Mouse (Mus musculus) liver, embryonic 12.5 days (tissue): ENCODE results near the gene Ogt. TPM values are rescaled to one million over a fixed set of nuclear protein-coding genes. Genes with fewer than 3 reads are reported as not detected.
A peak's percentile ranks its signal among the peaks of the same experiment; 100 is the strongest.

Source experiments
- ATAC-seq: fragments of 200-750 bp; cut with Nextera tagmentation; 2 replicates; pipeline ENCODE4 v1.8.0; 2017; ENCODE audit warnings: moderate number of reproducible peaks, mild to moderate bottlenecking, moderate library complexity
- H3K27ac ChIP-seq: fragments of 300-500 bp; sonication (generic); 2 replicates; pipeline ENCODE4 v1.5.1; 2016; ENCODE audit warnings: mild to moderate bottlenecking
- H3K27me3 ChIP-seq: fragments of 300-500 bp; sonication (generic); replicated peaks from 2 replicates; pipeline ENCODE4 v1.6.1; 2016; ENCODE audit warnings: mild to moderate bottlenecking, moderate library complexity
- H3K36me3 ChIP-seq: fragments of 300-500 bp; sonication (generic); 2 replicates; pipeline ENCODE4 v1.6.1; 2016; ENCODE audit warnings: mild to moderate bottlenecking, moderate library complexity
- H3K4me1 ChIP-seq: fragments of 300-500 bp; sonication (generic); 2 replicates; pipeline ENCODE4 v1.6.1; 2016
- H3K4me2 ChIP-seq: fragments of 300-500 bp; sonication (generic); 2 replicates; pipeline ENCODE4 v1.6.1; 2016; ENCODE audit warnings: mild to moderate bottlenecking, moderate library complexity
- H3K4me3 ChIP-seq: fragments of 300-500 bp; sonication (generic); 2 replicates; pipeline ENCODE4 v1.5.1; 2016; ENCODE audit warnings: mild to moderate bottlenecking, moderate library complexity
- H3K9ac ChIP-seq: fragments of 300-500 bp; sonication (generic); 2 replicates; pipeline ENCODE4 v1.6.1; 2016; ENCODE audit warnings: mild to moderate bottlenecking, moderate library complexity
- H3K9me3 ChIP-seq: fragments of 300-500 bp; sonication (generic); replicated peaks from 2 replicates; pipeline ENCODE4 v1.6.1; 2016; ENCODE audit warnings: mild to moderate bottlenecking, moderate library complexity
- whole genome bisulfite sequencing: fragments of 180-500 bp; shearing (Covaris S2); methylation state at CpG from one replicate; pipeline ENCODE4 v1.1.7; 2016; ENCODE audit not compliant: insufficient replicate concordance; 5-methylcytosine and 5-hydroxymethylcytosine counted together
- polyA plus RNA-seq: library from polyadenylated mRNA; unstranded; fragments of >200 nt; fragmentation: Nextera tagmentation; extraction: Ambion mirVana; gene quantifications from 2 replicates; pipeline ENCODE4 v1.2.1, GENCODE M21; 2016

Gene Ogt
- polyA plus RNA-seq: 67.4 and 68.9 TPM in 2 replicates

GRCm38 (mm10) chrX:101639741-101640166 lies at the start of gene Ogt:
Gene Ogt, plus strand, starts transcription at chrX:101640060.
- peaks cover 15% of the 10 kb centered on the region for H3K36me3 ChIP-seq
- peak within 1 kb of the TSS; percentile 73 for H3K4me3 ChIP-seq
- peak; percentile 90 for ATAC-seq
- H3K4me2 ChIP-seq: peak within 1 kb of the TSS; percentile 69
- peaks cover 9% of the 10 kb centered on the region; the same call in 1 of the 2 replicates for H3K4me1 ChIP-seq
- WGBS: 6% methylated on average over 24 of the region's 24 CpGs
- peaks cover 30% of the 10 kb centered on the region for H3K27me3 ChIP-seq
- peak within 1 kb of the TSS; percentile 84 for H3K9ac ChIP-seq
- no peaks in the 10 kb centered on the region for H3K9me3 ChIP-seq
- peak within 1 kb of the TSS; percentile 87 for H3K27ac ChIP-seq

- Histone ChIP-seq H3K4me2 (no peak overlapping the region), H3K4me1 (no peaks in the 10 kb centered on the region), H3K9ac (no peak overlapping the region), H3K36me3 (no peaks in the 10 kb centered on the region), H3K27me3 (peaks cover 5% of the 10 kb centered on the region; the same call in 1 of the 2 replicates), H3K4me3 (no peak overlapping the region), H3K27ac (no peak overlapping the region), H3K9me3 (no peaks in the 10 kb centered on the region)
- WGBS: 76% methylated on average over 3 of the region's 3 CpGs
- no peak for ATAC-seq
Measured at GRCm38 (mm10) chrX:101616183-101616582, 23.7 kb upstream of the Ogt start.

- no peak for ATAC-seq
- 49% methylated on average over 9 of the region's 10 CpGs for WGBS
- Histone ChIP-seq H3K9ac (no peak overlapping the region), H3K36me3 (no peaks in the 10 kb centered on the region), H3K9me3 (no peaks in the 10 kb centered on the region), H3K4me2 (no peak overlapping the region), H3K4me1 (no peaks in the 10 kb centered on the region), H3K27ac (no peak overlapping the region), H3K4me3 (no peak overlapping the region), H3K27me3 (peaks cover 5% of the 10 kb centered on the region; the same call in 1 of the 2 replicates)
Measured at GRCm38 (mm10) chrX:101617889-101618288, 22.0 kb upstream of the Ogt start.

DNA sequence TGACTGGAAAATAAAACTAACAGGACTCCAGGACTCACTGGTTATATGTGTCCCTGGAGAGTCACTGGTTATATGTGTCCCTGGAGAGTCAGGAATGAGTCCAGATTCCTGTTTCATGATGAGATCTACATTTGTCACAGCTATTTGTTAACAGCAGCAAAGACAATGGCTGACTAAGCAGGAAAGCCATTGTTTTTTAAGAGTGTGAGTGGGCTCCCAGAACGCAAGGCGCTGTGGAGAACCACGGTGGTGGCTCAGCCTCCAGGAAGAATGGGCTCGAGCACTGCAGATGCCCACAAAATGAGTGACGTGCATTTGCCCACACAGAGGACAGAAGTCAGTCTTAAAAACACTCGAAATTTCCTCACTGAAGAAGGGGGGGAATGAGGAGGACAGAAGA lies 19.5 kb upstream of the Ogt start:
- Histone ChIP-seq H3K9me3 (no peaks in the 10 kb centered on the region), H3K4me3 (no peak overlapping the region), H3K27me3 (peaks cover 5% of the 10 kb centered on the region; the same call in 1 of the 2 replicates), H3K9ac (no peak overlapping the region), H3K36me3 (no peaks in the 10 kb centered on the region), H3K27ac (no peak overlapping the region), H3K4me1 (no peaks in the 10 kb centered on the region), H3K4me2 (no peak overlapping the region)
- 39% methylated on average over 6 of the region's 6 CpGs for WGBS
- no peak for ATAC-seq

GRCm38 (mm10) chrX:101622539-101622938 lies 17.3 kb upstream of the Ogt start:
- Histone ChIP-seq H3K36me3 (no peaks in the 10 kb centered on the region), H3K27ac (no peak overlapping the region), H3K4me3 (no peak overlapping the region), H3K9ac (no peak overlapping the region), H3K9me3 (no peaks in the 10 kb centered on the region), H3K4me2 (no peak overlapping the region), H3K4me1 (no peaks in the 10 kb centered on the region), H3K27me3 (no peaks in the 10 kb centered on the region; the same call in 1 of the 2 replicates)
- WGBS: 43% methylated on average over 3 of the region's 3 CpGs
- no peak for ATAC-seq

DNA sequence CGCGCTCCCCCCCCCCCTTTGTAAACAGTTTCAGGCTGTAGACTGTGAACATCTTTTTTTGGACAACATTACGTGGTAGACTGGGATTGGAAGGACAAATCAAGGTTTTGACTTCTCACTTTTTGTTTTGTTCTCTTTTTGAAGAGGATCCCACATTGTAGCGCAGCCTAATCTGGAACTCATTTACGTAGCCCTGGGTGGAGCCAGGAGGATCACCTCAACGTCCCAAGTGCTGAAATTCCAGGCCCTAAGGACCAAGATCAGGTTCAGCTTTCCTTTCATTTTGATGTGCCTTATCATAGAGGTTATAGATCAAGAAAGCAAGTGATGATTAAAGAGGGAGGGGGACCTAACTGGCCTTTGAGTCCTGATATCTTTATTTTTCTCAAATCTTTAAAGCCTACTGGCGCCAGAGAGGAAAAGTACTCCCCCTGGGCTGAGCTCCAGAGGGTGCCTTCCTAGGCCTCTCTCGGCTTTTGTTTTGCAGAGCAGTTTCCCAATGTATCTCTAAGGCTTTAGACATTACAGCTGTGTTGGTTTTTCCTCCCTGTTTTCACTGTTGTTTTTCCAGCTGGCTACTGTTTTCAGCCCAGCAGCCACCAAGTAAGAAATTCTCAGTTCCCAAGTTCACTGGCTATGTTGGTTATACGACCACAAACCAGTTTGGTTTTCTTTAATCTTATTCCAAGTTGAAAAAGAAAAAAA lies 2.9 kb upstream of the Ogt start:
- H3K9ac ChIP-seq: no peak overlapping the region
- no peak overlapping the region for H3K4me3 ChIP-seq
- H3K27me3 ChIP-seq: peaks cover 30% of the 10 kb centered on the region
- 55% methylated on average over 7 of the region's 9 CpGs for WGBS
- no peaks in the 10 kb centered on the region for H3K9me3 ChIP-seq
- no peak overlapping the region for H3K4me2 ChIP-seq
- H3K27ac ChIP-seq: no peak overlapping the region
- ATAC-seq: no peak
- no peaks in the 10 kb centered on the region for H3K4me1 ChIP-seq
- H3K36me3 ChIP-seq: no peaks in the 10 kb centered on the region

DNA sequence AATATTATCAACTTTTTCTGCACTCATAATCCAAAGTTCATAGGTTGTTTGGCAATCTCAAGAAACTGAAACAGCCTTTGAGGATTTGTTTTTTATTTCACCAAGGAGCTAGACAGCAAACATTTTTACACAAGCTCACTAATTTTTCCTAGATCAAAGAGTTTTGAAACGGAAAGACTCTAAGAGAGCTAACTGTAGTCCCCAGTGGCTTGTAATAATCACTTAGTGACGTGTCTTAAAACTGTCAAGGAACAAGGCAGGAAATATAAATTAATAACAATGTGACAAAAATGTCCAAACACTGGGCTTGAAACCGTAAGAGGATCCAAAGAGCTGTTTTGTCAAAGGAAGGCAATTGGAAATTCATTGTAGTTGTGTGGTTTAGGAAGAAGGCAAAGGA lies 1.0 kb upstream of the Ogt start:
- H3K9me3 ChIP-seq: no peaks in the 10 kb centered on the region
- peak overlapping the region; percentile 60 for H3K4me2 ChIP-seq
- H3K36me3 ChIP-seq: peaks cover 7% of the 10 kb centered on the region
- peaks cover 7% of the 10 kb centered on the region; the same call in 1 of the 2 replicates for H3K4me1 ChIP-seq
- ATAC-seq: no peak
- H3K27me3 ChIP-seq: peaks cover 30% of the 10 kb centered on the region
- 36% methylated on average over 3 of the region's 3 CpGs for WGBS
- H3K27ac ChIP-seq: no peak overlapping the region
- peak overlapping the region; percentile 84 for H3K9ac ChIP-seq
- peak overlapping the region; percentile 73 for H3K4me3 ChIP-seq

- H3K27ac ChIP-seq: peak overlapping the region; percentile 87
- peaks cover 30% of the 10 kb centered on the region for H3K27me3 ChIP-seq
- H3K36me3 ChIP-seq: peaks cover 12% of the 10 kb centered on the region
- no peak for ATAC-seq
- 6% methylated on average over 13 of the region's 13 CpGs for WGBS
- H3K4me2 ChIP-seq: peak overlapping the region; percentile 60
- H3K9me3 ChIP-seq: no peaks in the 10 kb centered on the region
- H3K4me1 ChIP-seq: peaks cover 9% of the 10 kb centered on the region; the same call in 1 of the 2 replicates
- peak overlapping the region; percentile 84 for H3K9ac ChIP-seq
- H3K4me3 ChIP-seq: peak overlapping the region; percentile 73
Measured at GRCm38 (mm10) chrX:101639306-101639705, 554 bp upstream of the Ogt start.

DNA sequence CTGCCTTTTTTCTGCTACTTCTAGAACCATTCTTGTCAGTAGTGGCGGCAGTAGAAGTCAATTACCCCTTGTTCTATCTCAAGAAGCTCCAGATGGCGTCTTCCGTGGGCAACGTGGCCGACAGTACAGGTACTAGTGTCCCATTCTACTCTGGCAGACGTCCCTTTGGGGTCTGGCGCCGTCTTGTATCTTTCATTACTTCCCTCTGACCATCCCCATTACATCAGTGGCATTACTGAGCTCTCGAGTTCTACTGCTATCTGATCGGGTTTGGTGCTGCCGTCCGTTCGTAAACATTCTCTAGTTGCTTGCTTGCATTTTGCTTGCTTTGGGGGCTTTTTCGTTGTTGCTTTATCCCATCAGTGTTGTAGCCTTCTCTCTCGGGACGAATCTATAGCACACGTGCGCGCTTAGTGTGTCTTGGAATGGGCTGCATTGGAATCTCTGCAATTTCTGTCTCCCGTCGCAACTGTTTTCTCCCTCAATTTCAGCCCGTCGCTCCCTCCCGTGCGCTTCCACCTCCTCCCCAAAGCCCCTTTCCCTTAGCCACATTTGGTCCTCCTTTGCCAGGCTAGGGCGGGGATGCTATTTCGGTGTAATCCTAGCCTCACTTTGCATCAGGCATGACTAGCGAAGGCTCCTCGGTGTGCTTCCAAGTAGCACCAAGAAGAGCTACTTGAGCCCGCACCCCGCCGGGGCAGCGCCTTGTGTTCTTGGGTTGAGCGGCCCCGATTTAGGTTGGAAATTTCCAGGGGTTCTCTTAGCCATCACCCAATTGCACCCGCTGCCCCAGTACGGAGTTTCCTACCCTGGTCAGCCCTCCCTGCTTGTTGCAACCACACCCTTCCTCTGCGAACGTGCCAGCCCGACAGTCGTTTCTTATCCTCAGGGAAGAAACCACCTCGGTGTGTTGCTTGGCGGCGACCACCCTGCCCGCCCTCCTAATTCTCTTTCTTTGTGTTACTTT lies 617 bp downstream of the Ogt start:
- H3K9me3 ChIP-seq: no peaks in the 10 kb centered on the region
- WGBS: 11% methylated on average over 45 of the region's 45 CpGs
- peak overlapping the region; percentile 84 for H3K9ac ChIP-seq
- peak overlapping the region; percentile 87 for H3K27ac ChIP-seq
- H3K4me2 ChIP-seq: peak overlapping the region; percentile 69
- peak overlapping the region; percentile 73 for H3K4me3 ChIP-seq
- H3K36me3 ChIP-seq: peaks cover 19% of the 10 kb centered on the region
- H3K27me3 ChIP-seq: peaks cover 30% of the 10 kb centered on the region
- peaks cover 12% of the 10 kb centered on the region for H3K4me1 ChIP-seq
- peak; percentile 81 for ATAC-seq

DNA sequence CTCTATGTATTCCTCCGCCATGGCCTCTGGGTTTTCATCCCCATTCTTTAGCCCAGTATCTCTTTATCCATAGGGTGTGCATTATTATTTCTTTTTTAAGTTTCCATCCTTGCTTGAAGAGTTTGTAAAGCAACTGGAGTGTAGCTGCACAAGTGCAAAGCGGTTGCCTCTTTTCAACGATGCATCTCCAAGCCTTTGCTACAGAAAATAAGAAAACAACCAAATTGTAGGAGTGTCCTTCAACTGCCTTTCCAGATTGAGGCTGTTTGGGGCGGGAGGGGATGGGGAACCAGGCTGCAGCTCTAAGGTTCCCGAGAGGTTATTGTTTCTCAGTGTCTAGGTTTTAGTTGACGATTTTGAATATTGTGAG lies 1.3 kb downstream of the Ogt start:
- H3K9me3 ChIP-seq: no peaks in the 10 kb centered on the region
- H3K4me1 ChIP-seq: peaks cover 17% of the 10 kb centered on the region
- no peak for ATAC-seq
- H3K9ac ChIP-seq: peak overlapping the region; percentile 84
- peaks cover 30% of the 10 kb centered on the region for H3K27me3 ChIP-seq
- peak overlapping the region; percentile 87 for H3K27ac ChIP-seq
- peak overlapping the region; percentile 69 for H3K4me2 ChIP-seq
- peaks cover 24% of the 10 kb centered on the region for H3K36me3 ChIP-seq
- WGBS: 6% methylated on average over 6 of the region's 6 CpGs
- peak overlapping the region; percentile 73 for H3K4me3 ChIP-seq

GRCm38 (mm10) chrX:101642091-101642490 lies 2.2 kb downstream of the Ogt start:
- Histone ChIP-seq H3K4me2 (peak overlapping the region; percentile 69), H3K9ac (peak overlapping the region; percentile 84), H3K36me3 (peaks cover 34% of the 10 kb centered on the region), H3K4me3 (peak overlapping the region; percentile 73), H3K27ac (peak overlapping the region; percentile 45; the same call in 1 of the 2 replicates), H3K27me3 (peaks cover 30% of the 10 kb centered on the region), H3K9me3 (no peaks in the 10 kb centered on the region), H3K4me1 (peaks cover 25% of the 10 kb centered on the region)
- no peak for ATAC-seq
- WGBS: 14% methylated on average over 5 of the region's 5 CpGs

DNA sequence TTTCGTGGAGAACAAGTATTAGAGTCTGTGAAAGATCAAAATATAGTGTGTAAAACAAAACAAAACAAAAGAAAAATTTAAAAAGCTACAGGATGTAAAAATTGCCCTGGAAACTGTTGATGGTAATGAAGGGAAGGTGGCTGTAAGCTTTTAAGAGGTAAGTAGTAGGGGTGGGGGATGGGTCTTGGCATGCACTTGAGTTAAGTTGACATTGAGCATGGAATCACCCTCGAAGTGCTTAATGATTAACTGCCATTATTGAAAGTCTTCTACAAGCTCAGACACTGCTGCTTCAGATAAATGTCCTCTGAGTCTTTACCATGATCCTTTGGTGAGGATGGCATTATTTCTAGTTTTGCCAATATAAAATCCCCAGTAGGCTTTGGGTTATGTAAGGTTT lies 5.4 kb downstream of the Ogt start:
- Histone ChIP-seq H3K4me3 (no peak overlapping the region), H3K4me1 (peaks cover 25% of the 10 kb centered on the region), H3K27ac (no peak overlapping the region), H3K36me3 (peaks cover 48% of the 10 kb centered on the region), H3K9ac (no peak overlapping the region), H3K9me3 (no peaks in the 10 kb centered on the region), H3K27me3 (peaks cover 10% of the 10 kb centered on the region), H3K4me2 (no peak overlapping the region)
- no peak for ATAC-seq
- 52% methylated on average over 2 of the region's 2 CpGs for WGBS
